Mouse (Mus musculus) kidney, embryonic 16.5 days (tissue): ENCODE results near the gene Fgfr2. TPM values are rescaled to one million over a fixed set of nuclear protein-coding genes. Genes with fewer than 3 reads are reported as not detected.

ENCODE experiments used
- ATAC-seq: fragments of 200-750 bp; cut with Nextera tagmentation; 2 replicates; pipeline ENCODE4 v1.8.0; 2017; ENCODE audit warnings: moderate TSS enrichment; ENCODE audit not compliant: low FRiP score, low TSS enrichment
- H3K27ac ChIP-seq: fragments of 300-500 bp; sonication (generic); 2 replicates; pipeline ENCODE4 v1.5.1; 2014; ENCODE audit warnings: low read length
- H3K27me3 ChIP-seq: fragments of 300-500 bp; sonication (generic); 2 replicates; pipeline ENCODE4 v1.6.1; 2014; ENCODE audit warnings: low read length, control low read depth, mixed read lengths; ENCODE audit not compliant: insufficient read depth
- H3K36me3 ChIP-seq: fragments of 300-500 bp; sonication (generic); 2 replicates; pipeline ENCODE4 v1.6.1; 2014; ENCODE audit warnings: low read length, control low read depth, mixed read lengths; ENCODE audit not compliant: insufficient read depth
- H3K4me1 ChIP-seq: fragments of 300-500 bp; sonication (generic); 2 replicates; pipeline ENCODE4 v1.6.1; 2014; ENCODE audit warnings: low read length, control low read depth, mixed read lengths; ENCODE audit not compliant: insufficient read depth
- H3K4me2 ChIP-seq: fragments of 300-500 bp; sonication (generic); replicated peaks from 2 replicates; pipeline ENCODE4 v1.6.1; 2014; ENCODE audit warnings: low read depth, low read length
- H3K4me3 ChIP-seq: fragments of 300-500 bp; sonication (generic); 2 replicates; pipeline ENCODE4 v1.5.1; 2014; ENCODE audit warnings: mild to moderate bottlenecking, low read length
- H3K9ac ChIP-seq: fragments of 300-500 bp; sonication (generic); replicated peaks from 2 replicates; pipeline ENCODE4 v1.6.1; 2014; ENCODE audit warnings: low read length
- H3K9me3 ChIP-seq: fragments of 300-500 bp; sonication (generic); 2 replicates; pipeline ENCODE4 v1.6.1; 2016; ENCODE audit warnings: low read length, control low read depth
- WGBS: fragments of 180-500 bp; shearing (Covaris S2); extraction: QIAGEN DNeasy Blood & Tissue Kit; methylation state at CpG from one replicate; pipeline ENCODE4 v1.1.7; 2014; 5-methylcytosine and 5-hydroxymethylcytosine counted together
- polyA plus RNA-seq: library from polyadenylated mRNA; unstranded; fragments of >200 nt; fragmentation: Nextera tagmentation; extraction: Ambion mirVana; gene quantifications from 2 replicates; pipeline ENCODE4 v1.2.1, GENCODE M21; 2015

Gene Fgfr2
- polyA plus RNA-seq, 1 experiment from 2014 or later: 118 TPM

- no peak overlapping the region for H3K4me2 ChIP-seq
- H3K9me3 ChIP-seq: no peaks in the 10 kb centered on the region
- ATAC-seq: no peak
- no peak overlapping the region for H3K27ac ChIP-seq
- 0 out of 2 replicates have a peak, but pooled peaks cover 8% of the 10 kb centered on the region for H3K36me3 ChIP-seq
- H3K4me3 ChIP-seq: no peak overlapping the region
- WGBS: 85% methylated on average over 5 of the region's 5 CpGs
- H3K4me1 ChIP-seq: no peaks in the 10 kb centered on the region
- no peak overlapping the region for H3K9ac ChIP-seq
- H3K27me3 ChIP-seq: no peaks in the 10 kb centered on the region
Observed at GRCm38 (mm10) chr7:132742912-132743311, 380.2 kb downstream of the Fgfr2 start.

- no peak overlapping the region for H3K9ac ChIP-seq
- H3K36me3 ChIP-seq: 0 out of 2 replicates have a peak, but pooled peaks cover 6% of the 10 kb centered on the region
- H3K27me3 ChIP-seq: no peaks in the 10 kb centered on the region
- H3K4me3 ChIP-seq: no peak overlapping the region
- 80% methylated on average over 6 of the region's 6 CpGs for WGBS
- ATAC-seq: no peak
- H3K9me3 ChIP-seq: no peaks in the 10 kb centered on the region
- peaks cover 16% of the 10 kb centered on the region for H3K4me1 ChIP-seq
- no peak overlapping the region for H3K4me2 ChIP-seq
- H3K27ac ChIP-seq: no peak overlapping the region
Observed at GRCm38 (mm10) chr7:132739829-132740228, 383.3 kb downstream of the Fgfr2 start.

- Histone ChIP-seq H3K9ac (no peak overlapping the region), H3K4me1 (peaks cover 16% of the 10 kb centered on the region), H3K27ac (no peak overlapping the region), H3K4me2 (no peak overlapping the region), H3K36me3 (0 out of 2 replicates have a peak, but pooled peaks cover 6% of the 10 kb centered on the region), H3K4me3 (no peak overlapping the region), H3K27me3 (no peaks in the 10 kb centered on the region), H3K9me3 (no peaks in the 10 kb centered on the region)
- ATAC-seq: no peak
- WGBS: 85% methylated on average over 6 of the region's 6 CpGs
Observed at GRCm38 (mm10) chr7:132738844-132739243, 384.3 kb downstream of the Fgfr2 start.

DNA sequence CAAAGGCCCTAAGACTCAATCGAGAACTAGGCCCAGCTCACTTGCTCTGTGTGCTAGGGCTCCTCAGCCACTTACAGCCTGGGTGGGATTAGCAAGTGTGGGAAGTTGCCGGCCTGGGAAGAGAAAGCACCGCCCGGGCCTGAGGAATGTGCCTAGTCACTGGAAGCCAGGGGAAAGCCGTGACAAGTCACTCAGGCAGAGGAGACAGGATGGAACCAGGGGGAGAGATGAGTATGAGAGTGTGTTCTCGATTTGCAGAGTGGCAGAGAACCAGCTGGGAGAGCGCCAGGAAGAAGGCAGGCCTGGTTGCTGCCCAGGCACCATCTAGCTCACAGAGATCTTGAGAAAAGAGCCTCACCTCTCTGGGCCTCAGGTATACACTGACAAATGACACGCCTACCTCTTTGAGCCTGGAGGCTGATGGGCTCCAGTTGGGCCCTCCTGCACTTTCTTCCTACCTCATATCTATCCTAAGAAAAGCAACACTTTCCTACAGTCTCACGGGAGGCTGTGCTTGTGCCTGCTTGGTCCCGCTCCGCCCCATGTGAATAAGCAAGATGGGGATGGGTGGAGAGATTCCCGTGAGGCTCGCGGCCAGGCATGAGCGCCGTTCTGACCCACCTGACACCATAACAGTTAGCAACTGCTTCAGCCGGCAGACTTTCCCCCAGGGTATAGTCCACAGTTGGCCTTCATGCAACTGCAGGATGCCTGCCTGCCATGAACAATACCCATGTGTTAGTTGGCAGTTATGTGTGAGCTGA is 386.9 kb downstream of the Fgfr2 start:
- Histone ChIP-seq H3K27me3 (no peaks in the 10 kb centered on the region), H3K4me3 (no peak overlapping the region), H3K36me3 (0 out of 2 replicates have a peak, but pooled peaks cover 2% of the 10 kb centered on the region), H3K9ac (0 out of 2 replicates have a peak overlapping the region, but pooled peaks have one; percentile 29), H3K27ac (peak overlapping the region; percentile 17), H3K4me1 (peaks cover 16% of the 10 kb centered on the region), H3K4me2 (no peak overlapping the region), H3K9me3 (no peaks in the 10 kb centered on the region)
- 57% methylated on average over 17 of the region's 17 CpGs for WGBS
- ATAC-seq: peak; percentile 44; the same call in 1 of the 2 replicates

DNA sequence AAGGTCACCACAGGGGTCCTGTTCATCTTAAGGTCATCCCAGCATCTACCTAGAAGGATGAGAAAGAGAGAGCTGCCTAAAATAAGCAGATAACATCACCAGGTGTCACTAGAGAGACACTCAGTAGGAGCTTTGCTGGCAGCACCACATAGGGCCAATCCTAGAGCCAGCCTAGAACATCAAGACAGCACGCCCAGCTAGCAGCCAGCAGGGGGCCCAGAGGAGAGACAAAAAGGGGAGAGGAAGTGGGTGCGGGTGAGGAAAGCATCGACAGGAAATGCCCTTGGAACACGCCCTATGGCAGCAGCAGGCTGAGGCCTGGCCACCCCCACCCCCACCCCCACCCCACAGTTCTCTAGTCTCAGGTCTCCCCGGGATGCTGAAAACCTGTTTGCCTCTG is 388.0 kb downstream of the Fgfr2 start:
- Histone ChIP-seq H3K9ac (peak overlapping the region; percentile 1; the same call in 1 of the 2 replicates), H3K27ac (peak overlapping the region; percentile 17; the same call in 1 of the 2 replicates), H3K4me3 (no peak overlapping the region), H3K4me1 (peaks cover 16% of the 10 kb centered on the region), H3K27me3 (no peaks in the 10 kb centered on the region), H3K4me2 (no peak overlapping the region), H3K9me3 (no peaks in the 10 kb centered on the region), H3K36me3 (no peaks in the 10 kb centered on the region)
- peak; percentile 14; the same call in 1 of the 2 replicates for ATAC-seq
- WGBS: 57% methylated on average over 5 of the region's 5 CpGs

DNA sequence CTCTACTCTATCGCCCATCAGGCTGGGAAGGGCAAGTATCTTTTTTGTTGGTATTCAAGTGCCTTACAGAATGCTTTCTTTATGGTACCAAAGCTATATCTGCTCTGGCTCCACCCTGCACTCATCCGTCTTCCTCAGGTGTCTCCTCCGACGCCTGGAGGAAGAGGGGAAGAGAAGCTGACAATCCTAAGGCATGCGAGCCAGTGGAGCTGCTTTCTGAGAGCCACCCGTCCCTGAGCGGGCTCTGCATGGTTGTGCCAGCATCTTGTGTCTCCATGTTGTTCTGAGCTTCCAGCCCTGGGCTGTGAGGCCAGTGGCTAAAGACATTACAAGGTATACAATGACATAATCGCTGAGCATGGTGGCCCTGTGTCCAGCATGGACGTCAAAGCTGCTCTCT is 388.9 kb downstream of the Fgfr2 start:
- H3K27me3 ChIP-seq: no peaks in the 10 kb centered on the region
- H3K4me3 ChIP-seq: no peak overlapping the region
- H3K9me3 ChIP-seq: no peaks in the 10 kb centered on the region
- H3K4me2 ChIP-seq: no peak overlapping the region
- no peak for ATAC-seq
- H3K36me3 ChIP-seq: no peaks in the 10 kb centered on the region
- 79% methylated on average over 9 of the region's 9 CpGs for WGBS
- H3K27ac ChIP-seq: no peak overlapping the region
- no peak overlapping the region for H3K9ac ChIP-seq
- peaks cover 16% of the 10 kb centered on the region for H3K4me1 ChIP-seq

DNA sequence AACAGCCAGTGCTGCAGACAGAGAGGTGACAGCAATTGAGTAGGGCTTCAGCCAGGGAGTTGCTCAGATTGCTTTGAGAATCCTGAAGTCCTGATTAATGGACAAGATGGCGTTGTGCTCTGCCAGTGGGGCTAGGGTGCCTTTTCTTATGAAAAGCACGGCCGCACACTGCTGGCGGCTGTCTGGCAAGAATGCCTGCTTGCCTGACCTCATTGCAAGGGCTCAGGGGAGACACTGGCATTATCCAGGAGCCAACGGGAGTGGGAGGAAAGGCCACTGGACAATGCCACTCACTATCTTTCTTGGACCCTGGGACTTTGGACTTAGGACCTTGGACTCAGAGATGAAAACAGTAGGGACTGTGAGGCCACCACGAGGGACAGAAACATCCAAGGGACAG is 389.6 kb downstream of the Fgfr2 start:
- Histone ChIP-seq H3K4me2 (no peak overlapping the region), H3K27me3 (no peaks in the 10 kb centered on the region), H3K36me3 (no peaks in the 10 kb centered on the region), H3K9me3 (no peaks in the 10 kb centered on the region), H3K4me1 (peaks cover 16% of the 10 kb centered on the region), H3K27ac (no peak overlapping the region), H3K9ac (no peak overlapping the region), H3K4me3 (no peak overlapping the region)
- WGBS: 67% methylated on average over 6 of the region's 6 CpGs
- no peak for ATAC-seq

DNA sequence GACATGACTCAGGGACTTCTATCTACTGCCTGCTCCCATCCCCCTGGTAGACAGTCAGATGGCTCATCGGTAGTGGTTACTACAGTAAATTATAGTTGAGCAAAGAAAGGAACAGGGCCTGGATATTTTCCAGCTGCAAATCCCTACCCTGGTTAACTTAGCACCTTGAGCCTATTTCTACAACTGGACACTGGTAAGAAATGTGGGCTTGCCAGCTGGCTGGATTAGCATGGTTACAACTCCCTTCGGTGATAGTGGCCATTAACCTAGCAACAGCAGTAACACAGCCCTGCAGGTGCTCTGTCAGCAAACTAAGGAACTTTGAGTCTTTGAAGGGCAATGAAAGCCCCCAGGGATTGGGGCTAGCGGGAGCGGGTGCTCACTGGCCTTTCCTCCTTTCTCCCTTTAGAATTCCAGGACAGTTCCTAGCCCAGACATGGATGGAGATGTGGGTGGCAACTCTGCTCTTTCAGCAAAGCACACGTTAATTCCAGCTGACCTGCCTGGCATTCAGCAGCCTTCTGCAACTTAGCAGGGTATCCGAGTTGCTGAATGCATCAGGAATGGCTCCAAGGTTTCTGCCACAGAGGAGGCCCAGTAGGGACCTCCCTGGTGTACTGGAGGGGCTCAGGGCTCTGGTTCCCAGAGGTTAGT is 390.9 kb downstream of the Fgfr2 start:
- no peaks in the 10 kb centered on the region for H3K9me3 ChIP-seq
- H3K4me3 ChIP-seq: no peak overlapping the region
- no peak for ATAC-seq
- WGBS: 76% methylated on average over 6 of the region's 6 CpGs
- no peak overlapping the region for H3K27ac ChIP-seq
- no peaks in the 10 kb centered on the region for H3K27me3 ChIP-seq
- H3K4me1 ChIP-seq: peaks cover 16% of the 10 kb centered on the region
- no peak overlapping the region for H3K9ac ChIP-seq
- H3K4me2 ChIP-seq: no peak overlapping the region
- H3K36me3 ChIP-seq: no peaks in the 10 kb centered on the region

DNA sequence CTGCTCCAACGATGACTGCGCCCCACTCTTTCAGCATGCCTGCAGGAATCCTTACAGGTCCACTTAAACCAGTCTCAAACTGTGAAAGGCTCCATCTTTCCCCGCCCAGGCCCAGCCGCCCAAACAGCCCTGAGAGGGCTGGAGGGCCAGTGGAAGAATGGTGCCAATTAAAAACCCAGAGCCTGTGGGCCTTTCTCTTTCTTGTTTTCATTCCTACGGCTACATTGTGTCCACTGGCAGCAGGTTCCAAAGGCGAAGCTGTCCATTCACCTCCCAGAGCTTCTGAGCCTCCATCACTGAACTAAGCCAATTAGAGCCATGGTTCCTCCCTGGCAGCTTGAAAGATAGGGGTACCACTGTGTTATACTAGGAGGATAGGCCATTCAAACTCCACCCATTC is 391.6 kb downstream of the Fgfr2 start:
- no peaks in the 10 kb centered on the region for H3K36me3 ChIP-seq
- 85% methylated on average over 6 of the region's 6 CpGs for WGBS
- H3K9me3 ChIP-seq: no peaks in the 10 kb centered on the region
- peaks cover 17% of the 10 kb centered on the region for H3K4me1 ChIP-seq
- no peak overlapping the region for H3K4me3 ChIP-seq
- no peak overlapping the region for H3K9ac ChIP-seq
- H3K27me3 ChIP-seq: no peaks in the 10 kb centered on the region
- no peak overlapping the region for H3K4me2 ChIP-seq
- no peak for ATAC-seq
- H3K27ac ChIP-seq: no peak overlapping the region

DNA sequence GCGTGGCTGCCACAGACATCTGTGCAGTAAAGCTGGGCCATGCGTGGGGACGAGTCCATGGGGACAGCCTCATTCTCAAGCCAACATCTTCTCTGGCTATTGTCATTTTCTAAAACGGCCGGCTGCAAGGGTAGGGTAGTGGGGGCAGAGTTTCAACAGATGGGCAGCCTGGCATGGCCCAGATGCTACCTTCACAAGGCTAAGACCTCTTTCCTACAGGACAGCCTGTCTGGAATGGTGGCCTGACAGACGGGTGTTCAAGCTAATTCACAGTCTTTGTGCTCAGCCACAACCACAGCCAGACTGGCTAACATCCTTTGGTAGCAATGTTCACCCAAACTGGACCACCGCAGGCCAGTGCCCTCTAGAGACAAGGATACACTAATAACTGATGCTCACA is 392.6 kb downstream of the Fgfr2 start:
- H3K27me3 ChIP-seq: no peaks in the 10 kb centered on the region
- no peak overlapping the region for H3K27ac ChIP-seq
- no peak for ATAC-seq
- H3K4me1 ChIP-seq: peaks cover 13% of the 10 kb centered on the region
- H3K4me3 ChIP-seq: no peak overlapping the region
- no peaks in the 10 kb centered on the region for H3K36me3 ChIP-seq
- no peak overlapping the region for H3K9ac ChIP-seq
- WGBS: 89% methylated on average over 7 of the region's 7 CpGs
- H3K4me2 ChIP-seq: no peak overlapping the region
- H3K9me3 ChIP-seq: no peaks in the 10 kb centered on the region
